Mouse (Mus musculus): ENCODE results near the gene Ank3.

- TF ChIP-seq CTCF (IDR thresholded peaks at IDR 0.05; ENCODE audit: control insufficient read depth, insufficient read depth, low read length) (no peak), POLR2A (IDR thresholded peaks at IDR 0.05; ENCODE audit: borderline replicate concordance, control insufficient read depth, low read depth, low read length) (no peak)
Observed at GRCm38 (mm10) chr10:69925285-69926157, 526.9 kb downstream of the Ank3 start.
